Mouse (Mus musculus): ENCODE data around the gene Sugp2. TPM values are rescaled to one million over a fixed set of nuclear protein-coding genes. Genes with fewer than 3 reads are reported as not detected.

Sugp2 gene
- polyA plus RNA-seq, 1 experiment = 116 TPM

GRCm38 (mm10) chr8:70219107-70219684 lies 14.8 kb upstream of the Sugp2 start:
- peak in 1 of 2 experiments; percentile 22 for DNase-seq (ENCODE audit: extremely low spot score in 1 of 2, low spot score in 1 of 2)

- DNase-seq (ENCODE audit: extremely low spot score in 1 of 2, low spot score in 1 of 2) = no peak
Observed at GRCm38 (mm10) chr8:70220236-70220840, 13.7 kb upstream of the Sugp2 start.

GRCm38 (mm10) chr8:70220911-70221310 lies 13.1 kb upstream of the Sugp2 start:
- DNase-seq (ENCODE audit: extremely low spot score in 1 of 2, low spot score in 1 of 2) = no peak

- no peak for DNase-seq (ENCODE audit: extremely low spot score in 1 of 2, low spot score in 1 of 2)
Observed at GRCm38 (mm10) chr8:70222041-70222440, 12.0 kb upstream of the Sugp2 start.

- peak in 1 of 2 experiments; percentile 58 for DNase-seq (ENCODE audit: extremely low spot score in 1 of 2, low spot score in 1 of 2)
Observed at GRCm38 (mm10) chr8:70223341-70223740, 10.7 kb upstream of the Sugp2 start.

- no peak for DNase-seq (ENCODE audit: extremely low spot score in 1 of 2, low spot score in 1 of 2)
Observed at GRCm38 (mm10) chr8:70227997-70228396, 6.0 kb upstream of the Sugp2 start.

- DNase-seq (ENCODE audit: extremely low spot score in 1 of 2, low spot score in 1 of 2) = no peak
Observed at GRCm38 (mm10) chr8:70230837-70231236, 3.2 kb upstream of the Sugp2 start.

- no peak for DNase-seq (ENCODE audit: extremely low spot score in 1 of 2, low spot score in 1 of 2)
Observed at GRCm38 (mm10) chr8:70233606-70234005, 420 bp upstream of the Sugp2 start.

- DNase-seq (ENCODE audit: extremely low spot score in 1 of 2, low spot score in 1 of 2) = no peak
Observed at GRCm38 (mm10) chr8:70234781-70235128, 729 bp downstream of the Sugp2 start.

GRCm38 (mm10) chr8:70237842-70238241 lies 3.8 kb downstream of the Sugp2 start:
- DNase-seq (ENCODE audit: extremely low spot score in 1 of 2, low spot score in 1 of 2) = no peak

- DNase-seq (ENCODE audit: extremely low spot score in 1 of 2, low spot score in 1 of 2) = no peak
Observed at GRCm38 (mm10) chr8:70240642-70241041, 6.6 kb downstream of the Sugp2 start.

GRCm38 (mm10) chr8:70246622-70247021 lies 12.6 kb downstream of the Sugp2 start:
- no peak for DNase-seq (ENCODE audit: extremely low spot score in 1 of 2, low spot score in 1 of 2)

GRCm38 (mm10) chr8:70247841-70248240 lies 13.8 kb downstream of the Sugp2 start:
- DNase-seq (ENCODE audit: extremely low spot score in 1 of 2, low spot score in 1 of 2) = no peak

- DNase-seq (ENCODE audit: extremely low spot score in 1 of 2, low spot score in 1 of 2) = no peak
Observed at GRCm38 (mm10) chr8:70254628-70255027, 20.6 kb downstream of the Sugp2 start.

- no peak for DNase-seq (ENCODE audit: extremely low spot score in 1 of 2, low spot score in 1 of 2)
Observed at GRCm38 (mm10) chr8:70257456-70257855, 23.4 kb downstream of the Sugp2 start.

GRCm38 (mm10) chr8:70258600-70258999 lies 24.6 kb downstream of the Sugp2 start:
- no peak for DNase-seq (ENCODE audit: extremely low spot score in 1 of 2, low spot score in 1 of 2)

GRCm38 (mm10) chr8:70259043-70259442 lies 25.0 kb downstream of the Sugp2 start:
- no peak for DNase-seq (ENCODE audit: extremely low spot score in 1 of 2, low spot score in 1 of 2)

GRCm38 (mm10) chr8:70267674-70268073 lies 33.6 kb downstream of the Sugp2 start:
- DNase-seq (ENCODE audit: extremely low spot score in 1 of 2, low spot score in 1 of 2) = no peak

GRCm38 (mm10) chr8:70268311-70268710 lies 34.3 kb downstream of the Sugp2 start:
- no peak for DNase-seq (ENCODE audit: extremely low spot score in 1 of 2, low spot score in 1 of 2)

- peak; percentile 18 to 54 for DNase-seq (ENCODE audit: extremely low spot score in 1 of 2, low spot score in 1 of 2)
Observed at GRCm38 (mm10) chr8:70268799-70269565, 35.0 kb downstream of the Sugp2 start.

- no peak for DNase-seq (ENCODE audit: extremely low spot score in 1 of 2, low spot score in 1 of 2)
Observed at GRCm38 (mm10) chr8:70272949-70273348, 38.9 kb downstream of the Sugp2 start.

- no peak for DNase-seq (ENCODE audit: extremely low spot score in 1 of 2, low spot score in 1 of 2)
Observed at GRCm38 (mm10) chr8:70274350-70274749, 40.3 kb downstream of the Sugp2 start.
